Mouse (Mus musculus) C2C12 (cell line): Measurements from ENCODE around the gene Tcte2.

Source experiments
- CEBPB ChIP-seq: IDR thresholded peaks from one replicate; pipeline ENCODE4 v1.6.1; 2011; ENCODE audit warnings: low read depth, mild to moderate bottlenecking, control low read depth, moderate library complexity
- CTCF ChIP-seq: IDR thresholded peaks from one replicate; pipeline ENCODE4 v1.5.1; 2011; ENCODE audit not compliant: control insufficient read depth, insufficient read depth, insufficient read length
- FOSL1 ChIP-seq: IDR thresholded peaks from one replicate; pipeline ENCODE4 v1.8.0; 2011; ENCODE audit warnings: mild to moderate bottlenecking, low read length; ENCODE audit not compliant: poor library complexity, insufficient read depth, severe bottlenecking
- MAX ChIP-seq: IDR thresholded peaks from one replicate; pipeline ENCODE4 v1.6.1; 2011; ENCODE audit warnings: mild to moderate bottlenecking, control low read depth
- MYOG ChIP-seq: IDR thresholded peaks from one replicate; pipeline ENCODE4 v1.6.1; 2011; ENCODE audit not compliant: control insufficient read depth, insufficient read length; ENCODE audit errors: extremely low read depth

DNA sequence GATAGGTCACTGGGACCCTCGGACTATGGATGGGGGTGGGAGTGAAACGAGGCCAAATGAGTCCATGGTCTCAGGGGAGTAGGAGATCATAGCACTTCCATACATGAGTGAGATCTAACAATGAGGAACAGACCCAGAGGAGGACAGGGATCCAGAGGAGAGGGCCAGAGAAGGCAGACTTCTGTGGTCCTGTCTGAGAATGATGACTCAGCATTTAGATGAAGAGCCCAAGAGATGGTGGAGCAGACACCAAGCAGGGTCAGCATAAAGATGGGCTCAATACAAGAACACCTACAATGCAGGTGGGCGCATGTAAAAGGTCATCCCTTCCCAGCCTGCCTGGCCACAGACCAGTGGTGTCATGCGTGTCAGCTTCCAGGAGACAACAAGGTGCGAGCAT lies 41.4 kb downstream of the Tcte2 start:
- TF ChIP-seq MAX (no peak), CTCF (no peak), CEBPB (no peak), MYOG (no peak), FOSL1 (no peak)
